Mouse (Mus musculus): ENCODE results near the gene Trim33.

DNA sequence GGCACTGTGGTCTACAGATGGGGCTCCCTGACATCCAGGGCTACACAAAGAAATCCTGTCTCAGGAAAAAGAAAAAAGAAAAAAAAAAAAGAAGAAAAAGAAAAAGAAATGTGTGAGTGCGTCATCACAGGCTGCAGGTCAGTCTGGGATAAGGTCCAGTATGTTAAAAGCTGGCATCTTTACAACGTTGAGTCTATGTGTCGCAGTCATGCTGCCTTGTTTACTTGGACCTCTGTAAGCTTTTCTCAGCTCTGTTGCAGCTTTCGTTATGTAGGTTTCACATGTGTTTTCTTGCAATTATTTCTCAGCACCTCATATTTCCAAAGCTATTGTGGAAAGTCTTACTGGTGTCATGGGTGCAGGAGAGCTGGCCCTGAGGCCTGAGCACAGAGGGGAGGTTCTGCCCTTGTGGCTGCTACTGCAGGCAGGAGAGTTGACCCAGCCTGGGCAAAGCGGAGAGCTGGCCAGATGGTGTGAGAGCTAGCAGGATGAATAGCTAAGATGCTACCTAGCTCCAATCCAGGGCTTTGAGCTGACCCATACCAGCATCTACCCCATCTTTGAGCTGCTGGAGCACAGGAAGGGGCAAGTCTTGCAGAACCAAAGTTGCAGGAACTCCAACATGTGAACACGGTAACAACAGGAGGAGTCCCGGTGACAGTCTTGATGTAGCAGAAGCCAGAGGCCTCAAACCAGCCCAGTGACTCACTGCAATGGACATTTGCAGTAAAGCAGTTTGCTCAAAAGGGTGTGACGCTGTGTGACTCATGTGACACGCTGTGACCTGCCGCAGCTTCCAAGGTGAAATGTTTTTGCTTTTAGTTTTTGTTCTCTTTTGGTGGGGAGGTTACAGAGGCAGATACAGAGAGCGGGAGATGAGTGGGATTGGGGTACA is 127.0 kb downstream of the Trim33 start:
- TF ChIP-seq ZKSCAN1 (IDR thresholded peaks at IDR 0.05; ENCODE audit: low read depth, low read length) (no peak), EP300 (IDR thresholded peaks at IDR 0.05; ENCODE audit: low read depth in 1 of 2, low read length in 2 of 2) (no peak), E2F4 (IDR thresholded peaks at IDR 0.05; ENCODE audit: borderline replicate concordance, low read depth, low read length) (no peak)

All from MEL (cell line).